10 mouse cellular contexts compared by ENCODE assay signal in the genomic region with DNA sequence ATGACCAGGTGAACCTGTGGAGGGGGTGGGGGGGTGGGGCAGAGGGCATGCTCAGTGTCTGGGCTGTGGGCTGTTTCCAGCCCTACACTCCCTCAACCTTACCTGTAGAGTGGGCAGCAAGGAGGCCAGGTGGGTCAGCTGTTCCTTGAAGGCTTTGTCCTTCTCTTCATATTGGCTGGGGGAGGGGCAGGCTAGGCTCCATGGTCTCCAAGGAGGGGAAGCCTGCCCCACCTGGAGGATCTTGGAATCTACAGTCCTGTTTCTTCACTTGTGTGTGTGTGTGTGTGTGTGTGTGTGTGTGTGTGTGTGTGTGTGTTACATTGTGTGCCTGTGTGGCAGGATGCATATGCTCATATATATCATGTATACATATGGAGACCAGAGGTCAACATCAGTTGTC. TPM values are rescaled to one million over a fixed set of nuclear protein-coding genes. Genes with fewer than 3 reads are reported as not detected.
DNase-seq lines count a peak whose midpoint lies in the region; ATAC-seq lines count a peak whose summit lies in the region.
"Had no signal": no experiment of that assay in that cellular context is flagged by ENCODE, and none has a peak within 500 bp of the region (broad histone marks: within the 10 kb centered on the region; RNA-seq: fewer than 3 reads in every experiment).

No protein-coding gene starts in this region.

- H3K9ac ChIP-seq in kidney, embryonic 15.5 days: no peak overlapping the region
- 0 out of 2 replicates have a peak overlapping the region, but pooled peaks have one; percentile 45 for H3K9ac ChIP-seq in forebrain, embryonic 12.5 days

- H3K4me1 ChIP-seq in kidney, embryonic 15.5 days: peaks cover 49% of the 10 kb centered on the region
- H3K4me1 ChIP-seq in forebrain, embryonic 12.5 days: peaks cover 39% of the 10 kb centered on the region

- peak overlapping the region; percentile 42 for H3K4me3 ChIP-seq in kidney, embryonic 15.5 days (replicated peaks)
- H3K4me3 ChIP-seq in forebrain, embryonic 12.5 days (replicated peaks): peak overlapping the region; percentile 32; the same call in 1 of the 2 replicates

- H3K4me2 ChIP-seq in kidney, embryonic 15.5 days: peak overlapping the region; percentile 79
- peak overlapping the region; percentile 54 for H3K4me2 ChIP-seq in forebrain, embryonic 12.5 days

- 0 out of 2 replicates have a peak, but pooled peaks cover 4% of the 10 kb centered on the region for H3K36me3 ChIP-seq in kidney, embryonic 15.5 days
- no peaks in the 10 kb centered on the region for H3K36me3 ChIP-seq in forebrain, embryonic 12.5 days (replicated peaks)

- peaks cover 89% of the 10 kb centered on the region for H3K27me3 ChIP-seq in kidney, embryonic 15.5 days
- peaks cover 99% of the 10 kb centered on the region for H3K27me3 ChIP-seq in forebrain, embryonic 12.5 days

- no peaks in the 10 kb centered on the region for H3K9me3 ChIP-seq in kidney, embryonic 15.5 days (replicated peaks)
- H3K9me3 ChIP-seq in forebrain, embryonic 12.5 days: no peaks in the 10 kb centered on the region

- ATAC-seq in kidney, embryonic 15.5 days (replicated peaks; ENCODE audit: low FRiP score): peak; percentile 13; the same call in 1 of the 2 replicates
- no peak for ATAC-seq in forebrain, embryonic 12.5 days (ENCODE audit: low FRiP score)
- ATAC-seq in cerebellum, adult (ENCODE audit: insufficient number of reproducible peaks, low FRiP score, low TSS enrichment): no peak
- ATAC-seq: activated CD4-positive, CD25-positive, alpha-beta regulatory T cell, adult 4 months had no signal

- no peak for DNase-seq in kidney, postnatal 14 days
- DNase-seq in MN1 (ENCODE audit: low spot score): peak; percentile 70
- DNase-seq in lung, postnatal 36 days: peak; percentile 26
- no peak for DNase-seq in cerebellum, adult 9-10 months
- no peak for DNase-seq in cerebellum, adult 9-11 months

- no peak overlapping the region for H3K27ac ChIP-seq in kidney, embryonic 15.5 days
- H3K27ac ChIP-seq in forebrain, embryonic 12.5 days: no peak overlapping the region

RNA-seq across cellular contexts. Expression of a gene that starts 4.9 kb away (rescaled TPM):
- 1.5 and 2.1 TPM in 2 replicates for polyA plus RNA-seq in kidney, embryonic 15.5 days (2015; fragmentation: Nextera tagmentation; extraction: Ambion mirVana)
- 1.5 and 2.7 TPM in 2 replicates for polyA plus RNA-seq in forebrain, embryonic 12.5 days (2016; fragmentation: Nextera tagmentation; extraction: Ambion mirVana)
- polyA plus RNA-seq: activated CD4-positive, CD25-positive, alpha-beta regulatory T cell, adult 4 months had no signal

RNA-seq across cellular contexts. Expression of a gene that starts 11.6 kb away (rescaled TPM):
- polyA plus RNA-seq in kidney, embryonic 15.5 days (2015; fragmentation: Nextera tagmentation; extraction: Ambion mirVana): 387 and 455 TPM in 2 replicates
- 319 and 331 TPM in 2 replicates for polyA plus RNA-seq in forebrain, embryonic 12.5 days (2016; fragmentation: Nextera tagmentation; extraction: Ambion mirVana)

RNA-seq across cellular contexts. Expression of a gene that starts 16.9 kb away (rescaled TPM):
- 22.3 and 28.7 TPM in 2 replicates for polyA plus RNA-seq in kidney, embryonic 15.5 days (2015; fragmentation: Nextera tagmentation; extraction: Ambion mirVana)
- 20.3 and 21.3 TPM in 2 replicates for polyA plus RNA-seq in forebrain, embryonic 12.5 days (2016; fragmentation: Nextera tagmentation; extraction: Ambion mirVana)

RNA-seq across cellular contexts. Expression of a gene that starts 22.5 kb away (rescaled TPM):
- not detected in 2 replicates for polyA plus RNA-seq in kidney, embryonic 15.5 days (2015; fragmentation: Nextera tagmentation; extraction: Ambion mirVana)
- polyA plus RNA-seq in forebrain, embryonic 12.5 days (2016; fragmentation: Nextera tagmentation; extraction: Ambion mirVana): 0.43 and 0.46 TPM in 2 replicates
- polyA plus RNA-seq: activated CD4-positive, CD25-positive, alpha-beta regulatory T cell, adult 4 months; heart, embryonic 14.5 days had no signal

RNA-seq across cellular contexts. Expression of a gene that starts 24.5 kb away (rescaled TPM):
- 0.13 and 0.32 TPM in 2 replicates for polyA plus RNA-seq in kidney, embryonic 15.5 days (2015; fragmentation: Nextera tagmentation; extraction: Ambion mirVana)
- polyA plus RNA-seq in forebrain, embryonic 12.5 days (2016; fragmentation: Nextera tagmentation; extraction: Ambion mirVana): 6.8 and 7.4 TPM in 2 replicates
- polyA plus RNA-seq: heart, embryonic 14.5 days had no signal

Comparison
In these comparisons a context has a peak if more than half of its experiments do, and no peak if none do; other contexts are left out.
1. DNase-seq: peak in MN1 (single experiment) and lung, postnatal 36 days (single experiment); none in kidney, postnatal 14 days (single experiment), cerebellum, adult 9-10 months (single experiment) and cerebellum, adult 9-11 months (single experiment).